Mouse (Mus musculus): ENCODE data around the gene Dph6. TPM values are rescaled to one million over a fixed set of nuclear protein-coding genes. Genes with fewer than 3 reads are reported as not detected.

Gene Dph6
- 28.5 TPM for polyA plus RNA-seq (2014; fragmentation: Illumina TruSeq; extraction: RNeasy Lipid Tissue Mini Kit (QIAGEN cat#74804); ENCODE audit: low read depth, low replicate concordance)

DNA sequence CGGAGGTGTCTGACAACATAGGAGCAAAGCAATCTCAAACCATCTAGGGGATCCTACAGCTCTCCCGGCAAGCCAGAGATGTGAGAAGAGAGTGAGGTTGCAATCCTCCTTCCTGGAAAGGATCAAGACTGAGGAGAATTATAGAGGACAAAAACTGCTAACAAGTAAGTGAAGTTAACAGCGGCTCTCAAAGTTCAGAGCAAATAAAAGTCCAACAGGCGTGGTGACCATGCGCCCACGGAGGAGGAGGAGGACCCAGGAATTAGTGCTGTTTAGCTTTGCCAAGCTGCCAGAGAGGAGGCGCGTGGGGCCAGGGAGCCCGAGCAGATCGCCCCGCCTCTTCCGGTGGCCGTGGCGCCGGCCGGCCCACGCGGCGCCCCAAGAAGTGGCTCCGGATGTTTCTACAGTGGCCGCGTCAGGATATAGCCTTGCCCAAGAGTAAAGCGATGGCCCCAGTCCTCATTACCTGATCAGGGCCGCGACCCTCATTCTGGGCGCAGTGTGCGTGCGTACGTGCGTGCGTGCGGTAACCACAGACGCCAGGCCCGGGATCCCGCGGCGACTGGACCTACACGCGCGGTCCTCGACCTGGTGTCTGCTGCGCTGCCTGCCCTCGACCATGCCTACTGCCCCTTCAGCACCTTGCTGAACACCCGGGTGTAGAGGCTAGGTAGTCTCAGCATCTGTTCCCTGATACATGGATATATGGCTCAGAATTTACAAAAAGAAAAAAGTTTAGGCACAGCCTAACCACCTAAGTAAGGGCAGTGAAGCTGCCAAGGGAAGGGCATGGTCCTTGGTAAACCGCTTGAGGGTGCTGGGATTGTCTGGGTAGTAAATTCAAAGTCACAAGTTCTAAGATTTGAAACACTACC is at the start of gene Dph6:
Gene Dph6 (minus strand): TSS at position 600 of the 875 bp plus-strand sequence.

